Mouse (Mus musculus): Measurements from ENCODE around the gene Sephs2.

Gene Sephs2

GRCm38 (mm10) chr7:127273925-127274789 lies at the start of gene Sephs2:
TSS of gene Sephs2 (minus strand) at chr7:127274055.
- peak; percentile 92 for DNase-seq (ENCODE audit: low read depth, low spot score)

GRCm38 (mm10) chr7:127322085-127322484 lies 48.2 kb upstream of the Sephs2 start:
- no peak for DNase-seq (ENCODE audit: low read depth, low spot score)

GRCm38 (mm10) chr7:127321106-127321505 lies 47.3 kb upstream of the Sephs2 start:
- DNase-seq (ENCODE audit: low read depth, low spot score), result no peak

- DNase-seq (ENCODE audit: low read depth, low spot score), result no peak
Observed at GRCm38 (mm10) chr7:127313912-127314311, 40.1 kb upstream of the Sephs2 start.

GRCm38 (mm10) chr7:127309951-127310350 lies 36.1 kb upstream of the Sephs2 start:
- DNase-seq (ENCODE audit: low read depth, low spot score), result no peak

GRCm38 (mm10) chr7:127308887-127309286 lies 35.0 kb upstream of the Sephs2 start:
- DNase-seq (ENCODE audit: low read depth, low spot score), result peak; percentile 68

GRCm38 (mm10) chr7:127308431-127308830 lies 34.6 kb upstream of the Sephs2 start:
- DNase-seq (ENCODE audit: low read depth, low spot score), result no peak

- no peak for DNase-seq (ENCODE audit: low read depth, low spot score)
Observed at GRCm38 (mm10) chr7:127297586-127298193, 23.8 kb upstream of the Sephs2 start.

- no peak for DNase-seq (ENCODE audit: low read depth, low spot score)
Observed at GRCm38 (mm10) chr7:127296786-127297555, 23.1 kb upstream of the Sephs2 start.

GRCm38 (mm10) chr7:127296098-127296497 lies 22.2 kb upstream of the Sephs2 start, which contains the start of gene Itgal:
TSS of gene Itgal (plus strand) at chr7:127296260.
- no peak for DNase-seq (ENCODE audit: low read depth, low spot score)

- DNase-seq (ENCODE audit: low read depth, low spot score), result no peak
Observed at GRCm38 (mm10) chr7:127290142-127290541, 16.3 kb upstream of the Sephs2 start.

GRCm38 (mm10) chr7:127289306-127289705 lies 15.5 kb upstream of the Sephs2 start:
- no peak for DNase-seq (ENCODE audit: low read depth, low spot score)

GRCm38 (mm10) chr7:127287940-127288339 lies 14.1 kb upstream of the Sephs2 start:
- no peak for DNase-seq (ENCODE audit: low read depth, low spot score)

GRCm38 (mm10) chr7:127285154-127285553 lies 11.3 kb upstream of the Sephs2 start:
- no peak for DNase-seq (ENCODE audit: low read depth, low spot score)

GRCm38 (mm10) chr7:127282190-127282589 lies 8.3 kb upstream of the Sephs2 start:
- no peak for DNase-seq (ENCODE audit: low read depth, low spot score)

GRCm38 (mm10) chr7:127281114-127281513 lies 7.3 kb upstream of the Sephs2 start:
- no peak for DNase-seq (ENCODE audit: low read depth, low spot score)

- no peak for DNase-seq (ENCODE audit: low read depth, low spot score)
Observed at GRCm38 (mm10) chr7:127280092-127280491, 6.2 kb upstream of the Sephs2 start.

GRCm38 (mm10) chr7:127278311-127278710 lies 4.5 kb upstream of the Sephs2 start:
- no peak for DNase-seq (ENCODE audit: low read depth, low spot score)

GRCm38 (mm10) chr7:127276519-127276961 lies 2.7 kb upstream of the Sephs2 start:
- DNase-seq (ENCODE audit: low read depth, low spot score), result no peak

- no peak for DNase-seq (ENCODE audit: low read depth, low spot score)
Observed at GRCm38 (mm10) chr7:127273118-127273923, 534 bp downstream of the Sephs2 start.

- DNase-seq (ENCODE audit: low read depth, low spot score), result no peak
Observed at GRCm38 (mm10) chr7:127272566-127272965, 1.3 kb downstream of the Sephs2 start.
